Mouse (Mus musculus) neural tube, embryonic 13.5 days (tissue): ENCODE measurements around the gene Arfip2. TPM values are rescaled to one million over a fixed set of nuclear protein-coding genes. Genes with fewer than 3 reads are reported as not detected.
A peak's percentile ranks its signal among the peaks of the same experiment; 100 is the strongest.

Source experiments
- ATAC-seq: fragments of 200-750 bp; cut with Nextera tagmentation; 2 replicates; pipeline ENCODE4 v1.8.0; 2017; ENCODE audit warnings: low read depth, mild to moderate bottlenecking, moderate TSS enrichment, moderate library complexity
- H3K27ac ChIP-seq: fragments of 300-500 bp; sonication (generic); replicated peaks from 2 replicates; pipeline ENCODE4 v1.5.1; 2015; ENCODE audit warnings: moderate library complexity, mild to moderate bottlenecking, inconsistent platforms
- H3K27me3 ChIP-seq: fragments of 300-500 bp; sonication (generic); 2 replicates; pipeline ENCODE4 v1.6.1; 2015; ENCODE audit warnings: mild to moderate bottlenecking, inconsistent platforms
- H3K36me3 ChIP-seq: fragments of 300-500 bp; sonication (generic); 2 replicates; pipeline ENCODE4 v1.6.1; 2015; ENCODE audit warnings: mild to moderate bottlenecking, inconsistent platforms
- H3K4me1 ChIP-seq: fragments of 300-500 bp; sonication (generic); replicated peaks from 2 replicates; pipeline ENCODE4 v1.6.1; 2015; ENCODE audit warnings: inconsistent platforms
- H3K4me2 ChIP-seq: fragments of 300-500 bp; sonication (generic); 2 replicates; pipeline ENCODE4 v1.6.1; 2015; ENCODE audit warnings: inconsistent platforms, mild to moderate bottlenecking, moderate library complexity
- H3K4me3 ChIP-seq: fragments of 300-500 bp; sonication (generic); 2 replicates; pipeline ENCODE4 v1.5.1; 2015; ENCODE audit warnings: mild to moderate bottlenecking, inconsistent platforms
- H3K9ac ChIP-seq: fragments of 300-500 bp; sonication (generic); 2 replicates; pipeline ENCODE4 v1.6.1; 2015; ENCODE audit warnings: moderate library complexity, mild to moderate bottlenecking, inconsistent platforms
- H3K9me3 ChIP-seq: fragments of 300-500 bp; sonication (generic); 2 replicates; pipeline ENCODE4 v1.6.1; 2016; ENCODE audit warnings: inconsistent platforms
- WGBS: fragments of 180-500 bp; shearing (Covaris S2); methylation state at CpG from one replicate; pipeline ENCODE4 v1.1.7; 2015; 5-methylcytosine and 5-hydroxymethylcytosine counted together
- polyA plus RNA-seq: library from polyadenylated mRNA; unstranded; fragments of >200 nt; fragmentation: Nextera tagmentation; extraction: Ambion mirVana; gene quantifications from 2 replicates; pipeline ENCODE4 v1.2.1, GENCODE M21; 2015

Gene Arfip2
- polyA plus RNA-seq, 1 experiment from 2014 or later = 82.1 TPM

GRCm38 (mm10) chr7:105608467-105608866 is 31.7 kb downstream of the Arfip2 start:
- H3K36me3 ChIP-seq = peaks cover 44% of the 10 kb centered on the region
- ATAC-seq = no peak
- no peak overlapping the region for H3K27ac ChIP-seq
- no peak overlapping the region for H3K4me3 ChIP-seq
- H3K9ac ChIP-seq = no peak overlapping the region
- no peaks in the 10 kb centered on the region for H3K27me3 ChIP-seq
- no peaks in the 10 kb centered on the region for H3K4me1 ChIP-seq
- WGBS = 97% methylated on average over 3 of the region's 3 CpGs
- H3K9me3 ChIP-seq = no peaks in the 10 kb centered on the region
- H3K4me2 ChIP-seq = no peak overlapping the region

GRCm38 (mm10) chr7:105602860-105603623 is 37.2 kb downstream of the Arfip2 start:
- peak; percentile 50; the same call in 1 of the 2 replicates for ATAC-seq
- WGBS = 38% methylated on average over 9 of the region's 9 CpGs

DNA sequence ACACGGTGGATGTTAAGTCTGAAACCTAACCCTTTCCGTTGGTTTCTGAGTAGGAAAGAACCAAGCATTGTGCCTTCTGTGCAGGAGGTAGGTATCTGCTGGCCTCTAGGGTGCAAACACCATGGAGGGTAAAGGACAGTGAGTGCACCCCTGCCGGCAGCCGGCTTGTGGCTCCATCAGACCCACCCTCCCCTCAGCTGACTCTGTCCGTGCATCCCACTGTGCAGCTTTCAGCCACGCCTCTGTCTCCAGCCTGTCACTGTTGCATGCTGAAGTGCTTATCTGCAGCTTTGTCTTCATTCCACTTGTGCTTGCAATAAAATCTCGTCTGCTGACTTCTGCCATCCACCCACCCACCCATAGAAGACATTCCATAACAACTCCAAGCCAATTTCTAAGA is 50.1 kb downstream of the Arfip2 start:
- H3K4me3 ChIP-seq = no peak overlapping the region
- H3K36me3 ChIP-seq = no peaks in the 10 kb centered on the region
- no peaks in the 10 kb centered on the region for H3K4me1 ChIP-seq
- no peak for ATAC-seq
- no peak overlapping the region for H3K4me2 ChIP-seq
- no peaks in the 10 kb centered on the region for H3K9me3 ChIP-seq
- H3K27me3 ChIP-seq = no peaks in the 10 kb centered on the region
- no peak overlapping the region for H3K9ac ChIP-seq
- no peak overlapping the region for H3K27ac ChIP-seq
- 33% methylated on average over 7 of the region's 7 CpGs for WGBS

More at GRCm38 (mm10) chr7:105602860-105603623, 37.2 kb downstream of the Arfip2 start:
- no peaks in the 10 kb centered on the region for H3K9me3 ChIP-seq
- no peak overlapping the region for H3K4me2 ChIP-seq
- no peaks in the 10 kb centered on the region for H3K27me3 ChIP-seq
- no peaks in the 10 kb centered on the region for H3K4me1 ChIP-seq
- H3K9ac ChIP-seq = no peak overlapping the region
- H3K4me3 ChIP-seq = no peak overlapping the region
- no peaks in the 10 kb centered on the region for H3K36me3 ChIP-seq
- no peak overlapping the region for H3K27ac ChIP-seq

GRCm38 (mm10) chr7:105588325-105588912 is 51.8 kb downstream of the Arfip2 start:
- Histone ChIP-seq H3K9me3 (no peaks in the 10 kb centered on the region), H3K4me2 (no peak overlapping the region), H3K4me1 (no peaks in the 10 kb centered on the region), H3K36me3 (no peaks in the 10 kb centered on the region), H3K9ac (no peak overlapping the region), H3K4me3 (no peak overlapping the region), H3K27me3 (no peaks in the 10 kb centered on the region), H3K27ac (no peak overlapping the region)
- 81% methylated on average over 9 of the region's 9 CpGs for WGBS
- ATAC-seq = no peak

Other genes with a start within 250 kb of the Arfip2 start
- 36.7 and 43.2 TPM in 2 replicates for gene Fam160a2, start 240.4 kb downstream of the Arfip2 start, polyA plus RNA-seq
- 0.20 TPM in 1 of 2 replicates, not detected in the other for gene Cnga4, start 235.8 kb downstream of the Arfip2 start, polyA plus RNA-seq
- gene Cckbr, start 214.7 kb downstream of the Arfip2 start, polyA plus RNA-seq = 2.1 and 2.5 TPM in 2 replicates
- 30.8 and 31.6 TPM in 2 replicates for gene Cavin3, start 158.1 kb downstream of the Arfip2 start, polyA plus RNA-seq
- gene Smpd1, start 86.1 kb downstream of the Arfip2 start, polyA plus RNA-seq = 62.0 and 71.4 TPM in 2 replicates
- 206 and 248 TPM in 2 replicates for gene Apbb1, start 58.8 kb downstream of the Arfip2 start, polyA plus RNA-seq
- 0.21 and 0.26 TPM in 2 replicates for gene Hpx, start 40.3 kb downstream of the Arfip2 start, polyA plus RNA-seq
- 84.1 and 85.4 TPM in 2 replicates for gene Trim3, start 6.8 kb downstream of the Arfip2 start, polyA plus RNA-seq
- 166 and 168 TPM in 2 replicates for gene Timm10b, start 360 bp downstream of the Arfip2 start, polyA plus RNA-seq
- gene Gm45799, start 136 bp upstream of the Arfip2 start, polyA plus RNA-seq = 6.1 and 7.1 TPM in 2 replicates
- 1.0 and 1.2 TPM in 2 replicates for gene Dnhd1, start 10.4 kb upstream of the Arfip2 start, polyA plus RNA-seq
- gene Ilk, start 96.2 kb upstream of the Arfip2 start, polyA plus RNA-seq = 215 and 225 TPM in 2 replicates
- gene Rrp8, start 97.0 kb upstream of the Arfip2 start, polyA plus RNA-seq = 26.0 and 26.3 TPM in 2 replicates
- gene Taf10, start 103.9 kb upstream of the Arfip2 start, polyA plus RNA-seq = 121 TPM in 2 replicates
- gene Tpp1, start 111.8 kb upstream of the Arfip2 start, polyA plus RNA-seq = 48.4 and 49.2 TPM in 2 replicates
- gene Dchs1, start 147.2 kb upstream of the Arfip2 start, polyA plus RNA-seq = 13.5 and 14.7 TPM in 2 replicates
- gene Mrpl17, start 170.7 kb upstream of the Arfip2 start, polyA plus RNA-seq = 224 and 230 TPM in 2 replicates